ENCODE assay signal across 15 mouse cellular contexts in genomic region chr1:129955478-129955877, GRCm38 (mm10).
"Had no signal": no experiment of that assay in that cellular context is flagged by ENCODE, and none has a peak within 500 bp of the region (broad histone marks: within the 10 kb centered on the region; RNA-seq: fewer than 3 reads in every experiment).

No protein-coding gene starts in this region.

- H3K9me3 ChIP-seq: limb, embryonic 15.5 days; liver, embryonic 12.5 days; neural tube, embryonic 12.5 days had no signal

- H3K27ac ChIP-seq: kidney, postnatal 0 days; limb, embryonic 15.5 days; neural tube, embryonic 12.5 days; stomach, postnatal 0 days had no signal

- H3K27me3 ChIP-seq: limb, embryonic 15.5 days; liver, embryonic 12.5 days; neural tube, embryonic 12.5 days had no signal

- H3K4me2 ChIP-seq: limb, embryonic 15.5 days; lung, embryonic 14.5 days; neural tube, embryonic 12.5 days had no signal

- DNase-seq: kidney, adult 11 months; kidney, adult 9 months; kidney, postnatal 36 days; layer of hippocampus, adult 9-11 months; layer of hippocampus, postnatal 36 days; lung, embryonic 14.5 days; lung, postnatal 10 days; lung, postnatal 4 days; thymus, adult 18-20 months; thymus, postnatal 14 days had no signal

- H3K4me1 ChIP-seq: limb, embryonic 15.5 days; neural tube, embryonic 12.5 days had no signal

- ATAC-seq: liver, embryonic 12.5 days had no signal

- H3K4me3 ChIP-seq: limb, embryonic 15.5 days; liver, embryonic 12.5 days; neural tube, embryonic 12.5 days had no signal

- H3K9ac ChIP-seq: limb, embryonic 15.5 days; liver, embryonic 12.5 days; lung, embryonic 14.5 days; neural tube, embryonic 12.5 days had no signal

- H3K36me3 ChIP-seq: limb, embryonic 15.5 days; liver, embryonic 12.5 days; neural tube, embryonic 12.5 days had no signal
